Mouse (Mus musculus) megakaryocyte-erythroid progenitor cell, adult 5-6 weeks (primary cell): ENCODE results near the gene Dcn. TPM values are rescaled to one million over a fixed set of nuclear protein-coding genes. Genes with fewer than 3 reads are reported as not detected.

ENCODE experiments used
- ATAC-seq: replicated peaks from 2 replicates; pipeline ENCODE4 v1.8.0; 2016; ENCODE audit warnings: mild to moderate bottlenecking, inconsistent platforms; ENCODE audit not compliant: severe bottlenecking, poor library complexity, low FRiP score, low TSS enrichment
- total RNA-seq, 2 experiments: library from RNA; stranded (forward) in 1 of 2; stranded (reverse) in 1 of 2; fragments of 200-1000, 215-1000 nt in 1 of 2; fragments of >200 nt in 1 of 2; fragmentation: Nextera tagmentation in 1 of 2; gene quantifications; 2 replicates each; pipeline ENCODE4 v1.2.3; 2014 to 2017

The Dcn gene
- total RNA-seq, 2 experiments from 2014 or later = not detected

DNA sequence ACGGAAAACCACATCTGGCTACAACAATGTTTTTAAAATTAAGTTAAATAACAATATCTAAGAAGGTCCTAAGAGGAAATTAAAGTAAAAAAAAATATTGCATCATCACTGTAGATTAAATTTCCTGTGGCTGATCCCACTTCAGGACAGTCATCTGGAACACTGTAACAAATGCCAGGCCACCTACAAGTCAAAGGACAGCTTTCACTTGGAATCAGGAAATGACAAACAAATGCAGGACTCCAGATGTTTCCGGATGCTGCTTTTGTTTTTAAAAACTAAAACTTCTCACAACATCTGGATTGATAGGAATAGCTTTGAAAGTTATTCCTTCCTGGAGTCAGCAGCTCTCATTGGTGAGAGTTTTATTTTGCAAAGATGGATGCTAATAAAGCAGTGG, 57.5 kb downstream of the Dcn start:
- no peak for ATAC-seq

DNA sequence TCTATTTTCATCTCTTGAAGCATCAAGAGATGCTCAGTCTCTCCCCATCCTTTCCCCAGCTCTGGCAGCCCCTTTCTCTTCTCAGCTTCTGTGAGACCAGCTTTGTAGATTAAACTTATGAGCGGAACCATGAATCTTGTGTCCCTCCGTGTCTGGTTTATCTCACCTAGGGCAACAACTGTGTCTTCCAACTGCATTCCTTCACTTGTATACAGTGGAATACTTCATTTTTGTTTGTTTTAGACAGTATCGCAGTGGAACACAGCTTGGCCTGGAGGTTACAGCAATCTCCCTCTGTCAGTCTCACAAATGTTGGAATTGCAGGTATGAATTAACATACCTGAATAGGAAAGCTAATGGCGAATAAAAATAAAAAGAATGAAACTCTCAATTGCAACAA, 58.8 kb downstream of the Dcn start:
- no peak for ATAC-seq

- no peak for ATAC-seq
These were observed 68.3 kb downstream of the Dcn start for GRCm38 (mm10) chr10:97547740-97548139.

DNA sequence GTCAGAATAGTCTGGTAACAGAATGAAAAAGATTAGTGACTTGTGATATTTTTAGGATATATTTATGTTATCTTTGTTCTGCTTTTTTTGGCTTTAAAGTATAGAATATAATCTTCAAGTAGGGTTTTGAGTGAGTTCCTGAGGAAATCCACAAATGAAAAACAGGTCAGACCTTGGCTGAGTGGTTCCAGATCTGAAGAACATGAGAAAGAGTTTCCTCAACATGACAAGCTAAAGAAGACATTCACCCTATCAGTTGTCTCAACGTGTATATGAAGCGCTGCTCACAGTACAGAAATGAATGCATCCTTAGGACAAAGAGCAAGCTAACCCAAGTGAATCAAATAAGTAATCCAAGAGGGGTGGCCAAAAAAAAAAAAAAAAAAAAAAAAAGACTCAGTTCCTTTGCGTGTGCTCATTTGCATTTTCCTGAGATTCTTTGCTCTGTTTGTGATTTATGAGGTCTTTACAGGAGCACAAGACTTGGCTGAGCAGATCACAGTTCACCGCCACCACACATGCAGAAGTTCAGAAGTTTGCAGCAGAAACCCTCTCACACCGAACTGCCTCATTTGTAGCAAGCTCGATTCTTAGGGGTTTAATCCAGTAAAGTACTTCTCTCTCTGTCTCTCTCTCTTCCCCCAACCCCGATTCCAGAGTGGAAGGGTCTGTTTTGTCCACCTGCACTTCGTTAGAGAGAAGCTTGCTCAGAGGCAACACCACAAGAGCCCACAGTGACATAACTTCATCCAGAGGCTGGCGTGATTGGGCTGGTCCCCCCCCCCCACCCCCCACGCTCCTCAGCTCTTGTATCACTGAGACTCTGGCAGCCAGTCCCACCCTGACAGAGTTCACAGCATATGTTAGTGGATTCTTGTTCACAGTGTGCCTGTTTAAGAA, 85.8 kb downstream of the Dcn start, which contains the start of gene Lum:
Gene Lum, plus strand, starts transcription at position 172 of the 900 bp plus-strand sequence.
- no peak for ATAC-seq

- no peak for ATAC-seq
These were observed 88.2 kb downstream of the Dcn start for GRCm38 (mm10) chr10:97567489-97568135.

Other genes with a start within 250 kb of the Dcn start
- not detected in 2 replicates for gene Lum, start 85.5 kb downstream of the Dcn start, total RNA-seq (2014; fragmentation: Nextera tagmentation)
- gene Lum, start 85.5 kb downstream of the Dcn start, total RNA-seq (2017) = not detected in 2 replicates
- not detected in 2 replicates for gene Kera, start 127.3 kb downstream of the Dcn start, total RNA-seq (2014; fragmentation: Nextera tagmentation)
- gene Kera, start 127.3 kb downstream of the Dcn start, total RNA-seq (2017) = not detected in 2 replicates
- gene Epyc, start 164.5 kb downstream of the Dcn start, total RNA-seq (2014; fragmentation: Nextera tagmentation) = not detected in 2 replicates
- gene Epyc, start 164.5 kb downstream of the Dcn start, total RNA-seq (2017) = not detected in 2 replicates
- gene Ccer1, start 213.4 kb downstream of the Dcn start, total RNA-seq (2014; fragmentation: Nextera tagmentation) = not detected in 2 replicates
- not detected in 2 replicates for gene Ccer1, start 213.4 kb downstream of the Dcn start, total RNA-seq (2017)
- gene C030005K15Rik, start 247.1 kb downstream of the Dcn start, total RNA-seq (2014; fragmentation: Nextera tagmentation) = not detected in 2 replicates
- gene C030005K15Rik, start 247.1 kb downstream of the Dcn start, total RNA-seq (2017) = not detected in 2 replicates